In the genomic region with DNA sequence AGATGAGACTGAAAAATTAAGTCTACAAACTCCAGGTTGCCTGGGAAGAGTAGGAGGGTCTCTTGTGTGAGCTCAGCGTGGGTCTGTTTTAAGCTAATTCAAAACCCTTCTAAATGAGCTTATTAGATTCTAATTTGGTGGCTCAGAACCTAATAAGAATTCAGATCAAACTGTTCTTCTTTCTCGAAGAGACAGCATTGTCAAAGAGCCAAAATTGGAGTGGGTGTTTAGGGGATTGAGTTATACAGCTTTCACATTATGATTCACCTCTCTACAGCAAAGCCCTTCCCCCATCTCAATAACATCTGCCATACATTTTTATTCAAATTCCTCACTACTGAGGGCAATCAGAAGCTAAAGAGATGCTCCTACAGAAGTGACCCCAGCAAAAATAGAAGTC, we compare ENCODE assay signal across 25 mouse cellular contexts.
DNase-seq lines count a peak whose midpoint lies in the region; ATAC-seq and TF ChIP-seq lines count a peak whose summit lies in the region.
"Had no signal": no experiment of that assay in that cellular context is flagged by ENCODE, and none has a peak within 500 bp of the region (broad histone marks: within the 10 kb centered on the region; RNA-seq: fewer than 3 reads in every experiment).

No protein-coding gene starts in this region.

- TF ChIP-seq POLR2A in brain, embryonic 14.5 days (IDR thresholded peaks at IDR 0.05; ENCODE audit: borderline replicate concordance, extremely low read depth, insufficient read depth, insufficient read length, poor library complexity, severe bottlenecking): no peak

- ATAC-seq in forebrain, embryonic 14.5 days: no peak
- ATAC-seq: forebrain, embryonic 15.5 days; hindbrain, embryonic 16.5 days; inflammation-experienced regulatory T-cells, adult 6 months had no signal

- no peaks in the 10 kb centered on the region for H3K27me3 ChIP-seq in forebrain, embryonic 14.5 days (replicated peaks; ENCODE audit: control insufficient read depth, insufficient read depth, low read length)
- no peaks in the 10 kb centered on the region for H3K27me3 ChIP-seq in forebrain, embryonic 10.5 days (ENCODE audit: poor library complexity, severe bottlenecking)
- H3K27me3 ChIP-seq: CH12.LX; forebrain, embryonic 15.5 days; heart, embryonic 12.5 days; heart, embryonic 15.5 days; hindbrain, embryonic 13.5 days had no signal

- H3K36me3 ChIP-seq in forebrain, embryonic 14.5 days (ENCODE audit: control insufficient read depth, insufficient read depth, low read length): no peaks in the 10 kb centered on the region
- no peaks in the 10 kb centered on the region for H3K36me3 ChIP-seq in forebrain, embryonic 10.5 days (replicated peaks)
- H3K36me3 ChIP-seq: forebrain, embryonic 15.5 days; G1E; heart, embryonic 12.5 days; heart, embryonic 15.5 days; hindbrain, embryonic 13.5 days had no signal

- WGBS in forebrain, embryonic 14.5 days: 20% methylated on average over 2 of the region's 2 CpGs
- WGBS in forebrain, embryonic 10.5 days: 60% methylated on average over 2 of the region's 2 CpGs

- H3K9ac ChIP-seq in forebrain, embryonic 14.5 days (ENCODE audit: low read length): no peak overlapping the region
- H3K9ac ChIP-seq: forebrain, embryonic 15.5 days; heart, embryonic 12.5 days; heart, embryonic 15.5 days; hindbrain, embryonic 13.5 days had no signal

- no peak overlapping the region for H3K27ac ChIP-seq in forebrain, embryonic 14.5 days (ENCODE audit: low read depth, low read length)
- no peak overlapping the region for H3K27ac ChIP-seq in forebrain, embryonic 10.5 days
- H3K27ac ChIP-seq: forebrain, embryonic 15.5 days; heart, embryonic 15.5 days; hindbrain, embryonic 13.5 days had no signal

- H3K4me3 ChIP-seq in forebrain, embryonic 14.5 days (ENCODE audit: low read depth, low read length): no peak overlapping the region
- H3K4me3 ChIP-seq in forebrain, embryonic 10.5 days: no peak overlapping the region
- H3K4me3 ChIP-seq: forebrain, embryonic 15.5 days; heart, embryonic 12.5 days; heart, embryonic 15.5 days; hindbrain, embryonic 13.5 days had no signal

- peak; percentile 26 for DNase-seq in forebrain, embryonic 14.5 days (ENCODE audit: low spot score)
- DNase-seq in forebrain, embryonic 10.5 days (ENCODE audit: extremely low spot score, low spot score): no peak
- DNase-seq in left cerebral cortex, adult 11 months (ENCODE audit: low spot score): peak; percentile 8
- DNase-seq in left cerebral cortex, postnatal 4 days: no peak
- DNase-seq in 3T3-L1 (ENCODE audit: low read depth, low spot score): peak; percentile 15
- peak; percentile 53 for DNase-seq in brain, embryonic 14.5 days (ENCODE audit: low read depth)
- no peak for DNase-seq in heart, postnatal 10 days
- DNase-seq in heart, postnatal 36 days: no peak
- DNase-seq: adrenal gland, adult 2 months; adrenal gland, postnatal 14 days; B cell, adult 2 months; cerebellum, adult 18-20 months; cerebellum, adult 9-10 months; cerebellum, postnatal 14 days; gastrocnemius, postnatal 25 days; heart, adult 18-20 months; heart, postnatal 14 days had no signal

- TF ChIP-seq CTCF in brain, embryonic 14.5 days (IDR thresholded peaks at IDR 0.05; ENCODE audit: borderline replicate concordance, extremely low read depth, insufficient read depth, insufficient read length): no peak

- H3K9me3 ChIP-seq in forebrain, embryonic 14.5 days (replicated peaks; ENCODE audit: control insufficient read depth, low read length): no peaks in the 10 kb centered on the region
- H3K9me3 ChIP-seq in forebrain, embryonic 10.5 days: no peaks in the 10 kb centered on the region
- H3K9me3 ChIP-seq: forebrain, embryonic 15.5 days; G1E; heart, embryonic 12.5 days; heart, embryonic 15.5 days; hindbrain, embryonic 13.5 days had no signal

- no peaks in the 10 kb centered on the region for H3K4me1 ChIP-seq in forebrain, embryonic 14.5 days (ENCODE audit: control insufficient read depth, insufficient read depth, low read length)
- H3K4me1 ChIP-seq in forebrain, embryonic 10.5 days: no peaks in the 10 kb centered on the region
- H3K4me1 ChIP-seq: forebrain, embryonic 15.5 days; heart, embryonic 12.5 days; heart, embryonic 15.5 days; hindbrain, embryonic 13.5 days had no signal

- no peak overlapping the region for H3K4me2 ChIP-seq in forebrain, embryonic 14.5 days (ENCODE audit: low read length)
- H3K4me2 ChIP-seq: forebrain, embryonic 15.5 days; heart, embryonic 12.5 days; heart, embryonic 15.5 days; hindbrain, embryonic 13.5 days had no signal

- intact Hi-C loops in left cerebral cortex, postnatal 4 days (cut with DNase I): no loop called here
- intact Hi-C loops in heart, postnatal 10 days (cut with DNase I): no loop called here
- intact Hi-C loops in heart, postnatal 36 days (cut with DNase I): no loop called here

Comparison
In these comparisons a context has a peak if more than half of its experiments do, and no peak if none do; other contexts are left out.
1. DNase-seq: peak in forebrain, embryonic 14.5 days (single experiment), left cerebral cortex, adult 11 months (single experiment), 3T3-L1 (single experiment) and brain, embryonic 14.5 days (single experiment); none in forebrain, embryonic 10.5 days (single experiment), left cerebral cortex, postnatal 4 days (single experiment), heart, postnatal 10 days (0 of 2) and heart, postnatal 36 days (0 of 2).